Mouse (Mus musculus): ENCODE results near the gene Slc25a13.
"Not testable (repeated sequence)": the region's sequence is repeated elsewhere in the genome, so short reads cannot be mapped to it uniquely, and the experiment has no call there.

Slc25a13 gene

GRCm38 (mm10) chr6:6208351-6209059 is 8.5 kb downstream of the Slc25a13 start:
- ChIA-PET POLR2A (interaction anchor here (0.9 to 13.5 kb wide), 25 partner anchors 8 to 713 kb away, joined by 3 to 171 read pairs (median 5); partner anchors contain the start of genes Slc25a13 (in 2 of the 4), Pdk4 (in 1 of the 4) and Sem1 (in 1 of the 4)), CTCF (interaction anchor here in 1 of 4 experiments (1.3 kb wide), 1 partner anchor 71 kb away, joined by 11 read pairs; no protein-coding TSS in a partner anchor)

GRCm38 (mm10) chr6:6207836-6208235 is 9.1 kb downstream of the Slc25a13 start:
- POLR2A ChIA-PET: interaction anchor here (0.6 to 13.5 kb wide), 34 partner anchors 9 to 1545 kb away, joined by 3 to 171 read pairs (median 4); partner anchors contain the start of genes Slc25a13 (in 2 of the 4), Pdk4 (in 1 of the 4) and Sem1 (in 1 of the 4)
- CTCF ChIA-PET: interaction anchor here in 1 of 4 experiments (0.6 to 1.3 kb wide), 2 partner anchors 70 to 1637 kb away, joined by 3 to 11 read pairs; partner anchors contain the start of gene C1galt1

GRCm38 (mm10) chr6:6207395-6207794 is 9.6 kb downstream of the Slc25a13 start:
- POLR2A ChIA-PET: interaction anchor here (0.6 to 13.5 kb wide), 35 partner anchors 9 to 1545 kb away, joined by 3 to 171 read pairs (median 4); partner anchors contain the start of genes Slc25a13 (in 2 of the 4), Pdk4 (in 1 of the 4) and Sem1 (in 1 of the 4)
- CTCF ChIA-PET: interaction anchor here in 1 of 4 experiments (0.6 to 1.3 kb wide), 2 partner anchors 70 to 1637 kb away, joined by 3 to 11 read pairs; partner anchors contain the start of gene C1galt1

GRCm38 (mm10) chr6:6205599-6206165 is 11.3 kb downstream of the Slc25a13 start:
- POLR2A ChIA-PET: interaction anchor here in 2 of 4 experiments (0.5 to 10.3 kb wide), 5 partner anchors 9 to 1319 kb away, joined by 3 to 141 read pairs (median 4); partner anchors contain the start of gene Slc25a13 (in 1 of the 2)
- CTCF ChIA-PET: interaction anchor here in 1 of 4 experiments (0.6 kb wide), 1 partner anchor 675 kb away, joined by 4 read pairs; no protein-coding TSS in a partner anchor

- ChIA-PET CTCF (interaction anchor here in 1 of 4 experiments (0.6 kb wide), 1 partner anchor 1630 kb away, joined by 3 read pairs; no protein-coding TSS in a partner anchor), POLR2A (interaction anchor here in 3 of 4 experiments (0.6 to 1.8 kb wide), 7 partner anchors 8 to 63 kb away, joined by 3 to 5 read pairs (median 4); no protein-coding TSS in a partner anchor)
Measured at GRCm38 (mm10) chr6:6202451-6202850, 14.5 kb downstream of the Slc25a13 start.

- CTCF ChIA-PET: no interaction called here
- POLR2A ChIA-PET: interaction anchor here in 3 of 4 experiments (0.6 to 1.8 kb wide), 4 partner anchors 10 to 63 kb away, joined by 3 to 5 read pairs (median 4); no protein-coding TSS in a partner anchor
Measured at GRCm38 (mm10) chr6:6201977-6202376, 15.0 kb downstream of the Slc25a13 start.

GRCm38 (mm10) chr6:6199138-6199870 is 17.7 kb downstream of the Slc25a13 start:
- ChIA-PET POLR2A (interaction anchor here (0.6 to 14.1 kb wide), 17 partner anchors 8 to 671 kb away, joined by 3 to 222 read pairs (median 5); partner anchors contain the start of genes Dync1i1 (in 1 of the 4) and Slc25a13 (in 1 of the 4)), CTCF (no interaction called here)

- CTCF ChIA-PET: not testable (repeated sequence)
- POLR2A ChIA-PET: interaction anchor here (0.9 to 14.1 kb wide), 15 partner anchors 10 to 472 kb away, joined by 3 to 222 read pairs (median 7); partner anchors contain the start of genes Dync1i1 (in 1 of the 4) and Slc25a13 (in 1 of the 4)
Measured at GRCm38 (mm10) chr6:6198056-6198455, 18.9 kb downstream of the Slc25a13 start.

- ChIA-PET CTCF (no interaction called here), POLR2A (interaction anchor here (1.0 to 14.1 kb wide), 13 partner anchors 10 to 472 kb away, joined by 3 to 222 read pairs (median 7); partner anchors contain the start of genes Slc25a13 (in 2 of the 4) and Dync1i1 (in 1 of the 4))
Measured at GRCm38 (mm10) chr6:6197339-6197738, 19.6 kb downstream of the Slc25a13 start.

GRCm38 (mm10) chr6:6196527-6196926 is 20.4 kb downstream of the Slc25a13 start:
- POLR2A ChIA-PET: interaction anchor here (0.9 to 14.1 kb wide), 12 partner anchors 11 to 99 kb away, joined by 3 to 222 read pairs (median 6); partner anchors contain the start of gene Slc25a13 (in 2 of the 4)
- CTCF ChIA-PET: interaction anchor here in 2 of 4 experiments (0.6 to 1.4 kb wide), 3 partner anchors 59 to 108 kb away, joined by 3 to 5 read pairs (median 4); no protein-coding TSS in a partner anchor

GRCm38 (mm10) chr6:6194831-6195230 is 22.1 kb downstream of the Slc25a13 start:
- POLR2A ChIA-PET: interaction anchor here in 3 of 4 experiments (1.0 to 14.1 kb wide), 7 partner anchors 8 to 56 kb away, joined by 3 to 222 read pairs (median 5); partner anchors contain the start of gene Slc25a13 (in 1 of the 3)
- CTCF ChIA-PET: interaction anchor here in 1 of 4 experiments (1.2 kb wide), 1 partner anchor 58 kb away, joined by 5 read pairs; no protein-coding TSS in a partner anchor

GRCm38 (mm10) chr6:6193906-6194305 is 23.1 kb downstream of the Slc25a13 start:
- CTCF ChIA-PET: no interaction called here
- POLR2A ChIA-PET: interaction anchor here in 3 of 4 experiments (0.9 to 14.1 kb wide), 13 partner anchors 9 to 56 kb away, joined by 3 to 222 read pairs (median 6); partner anchors contain the start of gene Slc25a13 (in 1 of the 3)

GRCm38 (mm10) chr6:6192413-6192812 is 24.6 kb downstream of the Slc25a13 start:
- POLR2A ChIA-PET: interaction anchor here in 3 of 4 experiments (0.6 to 14.1 kb wide), 16 partner anchors 9 to 165 kb away, joined by 3 to 222 read pairs (median 4); partner anchors contain the start of gene Slc25a13 (in 1 of the 3)
- CTCF ChIA-PET: interaction anchor here in 2 of 4 experiments (0.6 to 1.5 kb wide), 2 partner anchors 14 to 762 kb away, joined by 3 read pairs; no protein-coding TSS in a partner anchor

GRCm38 (mm10) chr6:6191596-6192337 is 25.2 kb downstream of the Slc25a13 start:
- ChIA-PET CTCF (interaction anchor here in 1 of 4 experiments (1.5 kb wide), 1 partner anchor 13 kb away, joined by 3 read pairs; no protein-coding TSS in a partner anchor), POLR2A (interaction anchor here in 2 of 4 experiments (0.6 to 14.1 kb wide), 14 partner anchors 8 to 1501 kb away, joined by 3 to 222 read pairs (median 4); partner anchors contain the start of gene Slc25a13 (in 1 of the 2))

GRCm38 (mm10) chr6:6188970-6189369 is 28.0 kb downstream of the Slc25a13 start:
- ChIA-PET POLR2A (interaction anchor here in 3 of 4 experiments (1.0 to 14.1 kb wide), 7 partner anchors 10 to 390 kb away, joined by 3 to 222 read pairs (median 5); partner anchors contain the start of gene Sem1 (in 1 of the 3)), CTCF (interaction anchor here in 1 of 4 experiments (1.4 kb wide), 1 partner anchor 52 kb away, joined by 5 read pairs; no protein-coding TSS in a partner anchor)

- ChIA-PET POLR2A (interaction anchor here in 3 of 4 experiments (0.6 to 14.1 kb wide), 11 partner anchors 8 to 88 kb away, joined by 3 to 222 read pairs (median 5); no protein-coding TSS in a partner anchor), CTCF (interaction anchor here in 2 of 4 experiments (0.6 to 1.6 kb wide), 2 partner anchors 25 to 49 kb away, joined by 3 to 4 read pairs; no protein-coding TSS in a partner anchor)
Measured at GRCm38 (mm10) chr6:6186468-6186867, 30.5 kb downstream of the Slc25a13 start.

Data from embryonic stem cell, embryonic (primary cell).